Mouse (Mus musculus) monocyte, adult 5-6 weeks (primary cell): ENCODE data around the gene Pofut1. TPM values are rescaled to one million over a fixed set of nuclear protein-coding genes. Genes with fewer than 3 reads are reported as not detected.

ENCODE experiments used
- ATAC-seq: fragments of 153-309, 156-312 bp; replicated peaks from 2 replicates; pipeline ENCODE4 v1.8.0; 2017; ENCODE audit warnings: mild to moderate bottlenecking; ENCODE audit not compliant: low TSS enrichment, insufficient number of reproducible peaks, severe bottlenecking, poor library complexity, low FRiP score
- total RNA-seq: library from RNA; stranded (forward); fragments of 200-1000, 200-491, 200-594 nt; gene quantifications from 3 replicates; pipeline ENCODE4 v1.2.3, GENCODE M21; 2017

Pofut1 gene
- 20.5 to 26.9 TPM (median 23.2 TPM) in 3 replicates for total RNA-seq

GRCm38 (mm10) chr2:153241250-153242014 is at the start of gene Pofut1, which contains the start of gene Plagl2:
TSS of gene Pofut1 (plus strand) at chr2:153241533.
TSS of gene Plagl2 (minus strand) at chr2:153241426.
- ATAC-seq: peak; percentile 64

GRCm38 (mm10) chr2:153194255-153194654 is 47.1 kb upstream of the Pofut1 start:
- ATAC-seq: no peak

GRCm38 (mm10) chr2:153198485-153198884 is 42.8 kb upstream of the Pofut1 start:
- ATAC-seq: peak; percentile 82

GRCm38 (mm10) chr2:153199114-153199513 is 42.2 kb upstream of the Pofut1 start:
- ATAC-seq: peak; percentile 57

- ATAC-seq: no peak
Measured at GRCm38 (mm10) chr2:153202766-153203165, 38.6 kb upstream of the Pofut1 start.

GRCm38 (mm10) chr2:153208149-153208548 is 33.2 kb upstream of the Pofut1 start:
- no peak for ATAC-seq

- no peak for ATAC-seq
Measured at GRCm38 (mm10) chr2:153209286-153209685, 32.0 kb upstream of the Pofut1 start.

GRCm38 (mm10) chr2:153211451-153211850 is 29.9 kb upstream of the Pofut1 start:
- ATAC-seq: no peak

GRCm38 (mm10) chr2:153213351-153213750 is 28.0 kb upstream of the Pofut1 start:
- ATAC-seq: no peak

GRCm38 (mm10) chr2:153214771-153215259 is 26.5 kb upstream of the Pofut1 start:
- peak; percentile 73 for ATAC-seq

GRCm38 (mm10) chr2:153215421-153215820 is 25.9 kb upstream of the Pofut1 start:
- peak; percentile 36 for ATAC-seq

GRCm38 (mm10) chr2:153217826-153218340 is 23.4 kb upstream of the Pofut1 start:
- ATAC-seq: no peak

GRCm38 (mm10) chr2:153218516-153218915 is 22.8 kb upstream of the Pofut1 start:
- no peak for ATAC-seq

GRCm38 (mm10) chr2:153221620-153222019 is 19.7 kb upstream of the Pofut1 start:
- ATAC-seq: no peak

GRCm38 (mm10) chr2:153222130-153222529 is 19.2 kb upstream of the Pofut1 start:
- ATAC-seq: no peak

GRCm38 (mm10) chr2:153222566-153222965 is 18.8 kb upstream of the Pofut1 start:
- no peak for ATAC-seq

GRCm38 (mm10) chr2:153224946-153225594 is 16.3 kb upstream of the Pofut1 start, which contains the start of gene Tspyl3:
TSS of gene Tspyl3 (minus strand) at chr2:153225441.
- ATAC-seq: peak; percentile 44; the same call in 1 of the 2 replicates

GRCm38 (mm10) chr2:153225595-153225953 is 15.8 kb upstream of the Pofut1 start:
- no peak for ATAC-seq

GRCm38 (mm10) chr2:153227959-153228358 is 13.4 kb upstream of the Pofut1 start:
- no peak for ATAC-seq

- no peak for ATAC-seq
Measured at GRCm38 (mm10) chr2:153228523-153228922, 12.8 kb upstream of the Pofut1 start.
